Mouse (Mus musculus) gastrocnemius, postnatal 14 days (tissue): ENCODE measurements at regions not wholly inside any gene's neighbourhood (a gene's known extent, or its start where the extent isn't known, plus 50 kb on each side); places are given as distances from the start of the nearest gene placed in this dataset.

Source experiments
- DNase-seq: peaks from one replicate; pipeline ENCODE4 v3.0.0; 2021; ENCODE audit warnings: mixed read lengths
- intact Hi-C: fragments of 180-260 bp; cut with DNase I; formaldehyde crosslinking; loops from one replicate; pipeline ENCODE4 v1.15.1; 2025; ENCODE audit warnings: low total_unique reads

DNA sequence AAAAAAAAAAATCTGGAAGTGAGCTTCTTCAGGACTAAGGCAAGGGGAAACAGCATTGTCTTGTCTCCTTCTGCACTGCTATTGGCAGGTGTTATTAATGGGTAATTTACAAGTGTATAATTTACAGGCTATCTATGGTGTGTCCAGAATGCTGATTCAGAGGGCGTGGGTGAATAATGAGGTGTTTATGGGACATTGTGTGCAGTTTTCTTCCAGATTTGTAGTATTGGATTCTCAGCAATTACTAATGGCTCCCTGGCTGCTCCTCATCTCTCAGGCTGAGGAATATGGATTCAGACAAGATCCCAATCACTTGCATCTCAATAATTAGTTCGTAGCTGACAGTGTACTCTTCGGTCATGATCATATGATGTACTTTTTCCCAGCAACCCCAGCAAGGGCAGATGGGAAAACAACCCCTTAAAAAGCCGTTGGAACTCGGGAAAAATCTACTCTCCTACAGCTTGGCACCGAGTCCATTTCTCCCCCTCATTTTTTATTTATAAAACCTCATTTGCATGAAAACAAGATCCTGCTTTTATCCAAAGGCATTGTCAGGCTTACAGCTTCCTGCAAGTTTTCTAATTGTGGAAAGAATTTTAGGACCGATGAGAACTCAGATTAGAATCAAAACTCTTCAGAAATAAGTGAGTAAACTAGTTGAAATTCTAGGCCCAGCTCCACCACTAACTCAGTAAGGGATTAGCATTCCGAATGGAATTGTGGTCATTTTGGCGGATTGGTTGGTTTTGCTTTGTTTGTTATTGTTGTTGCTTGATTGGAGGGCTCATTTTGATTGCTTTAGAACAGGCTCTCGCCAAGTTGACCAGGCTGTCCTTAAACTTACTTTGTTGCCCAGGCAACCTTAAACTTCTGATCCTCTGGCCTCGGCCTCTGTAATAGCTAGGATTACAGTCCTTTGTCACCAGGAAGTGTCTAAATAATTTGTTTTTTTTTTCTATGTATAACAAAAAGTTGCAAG is 212.5 kb downstream of the Galc start:
- intact Hi-C loops, result no loop called here
- no peak for DNase-seq

DNA sequence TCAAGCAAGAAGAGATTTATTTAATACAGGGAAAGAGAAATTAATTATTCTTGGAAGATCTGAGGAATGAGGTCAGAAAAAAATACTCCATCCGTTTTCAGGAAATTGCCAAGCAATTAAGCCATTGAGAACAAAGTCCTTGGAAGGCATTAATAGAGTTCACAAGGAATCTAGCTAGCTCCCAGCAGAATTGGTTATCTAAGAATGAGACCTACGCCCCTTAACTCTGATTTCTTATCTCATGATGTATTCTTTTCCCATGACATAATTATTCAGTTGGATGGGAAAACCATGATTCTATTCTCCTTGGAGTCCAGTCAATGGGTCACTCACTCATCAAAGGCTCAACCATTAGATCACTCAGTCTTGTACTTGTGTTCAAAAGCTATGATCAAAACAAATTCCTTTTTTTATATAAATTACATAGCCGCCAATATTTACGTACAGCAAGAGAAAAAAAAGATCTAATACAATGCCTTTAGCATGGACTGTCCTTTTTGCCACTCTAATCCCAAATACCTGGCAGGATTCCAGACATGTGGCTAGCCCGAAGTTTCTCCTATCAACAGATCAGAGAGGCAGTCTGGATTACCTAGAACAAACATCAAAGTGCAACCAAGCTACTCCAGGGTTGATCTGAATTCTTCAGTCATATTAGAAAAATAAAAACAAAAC is 213.3 kb downstream of the Galc start:
- intact Hi-C loops, result no loop called here
- DNase-seq, result no peak

DNA sequence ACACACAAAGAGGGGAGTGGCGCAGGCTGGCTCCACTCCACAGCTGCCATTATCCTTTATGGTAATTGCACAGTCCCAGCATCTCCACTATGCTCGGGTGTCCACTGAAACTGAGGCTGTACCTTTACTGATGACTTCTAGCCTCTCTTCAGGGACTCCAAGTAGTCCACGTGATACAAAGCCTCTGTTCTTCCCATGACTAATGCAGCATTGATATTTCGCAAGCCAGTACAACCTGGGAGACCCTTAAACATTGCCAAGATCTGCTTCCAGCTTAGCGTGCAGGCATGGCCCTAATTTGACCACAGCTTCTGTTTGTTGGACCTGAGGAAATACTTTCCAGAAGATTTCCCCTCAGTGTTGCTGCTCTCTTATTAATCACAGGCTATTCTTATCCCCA is 215.8 kb downstream of the Galc start:
- DNase-seq, result no peak
- intact Hi-C loops, result no loop called here

DNA sequence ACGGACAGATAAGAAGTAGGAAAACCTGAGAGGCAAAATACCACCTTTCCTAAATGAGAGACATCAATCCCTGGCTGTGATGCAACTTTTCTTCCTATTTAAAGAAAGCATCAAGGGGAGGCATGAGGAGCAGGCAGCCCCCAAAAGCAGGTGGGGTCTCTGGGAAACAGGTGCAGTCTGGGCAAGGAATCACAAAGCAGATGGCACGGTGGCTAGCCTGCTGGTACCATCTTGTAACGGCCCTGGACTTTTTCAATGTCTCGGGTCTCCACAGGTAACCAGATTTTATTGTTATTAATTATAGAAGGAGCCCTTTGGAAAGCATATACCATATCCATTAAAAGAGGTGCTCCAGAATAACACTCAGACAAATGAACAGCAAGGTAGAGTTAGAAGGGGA is 219.6 kb downstream of the Galc start:
- intact Hi-C loops, result no loop called here
- DNase-seq, result no peak

DNA sequence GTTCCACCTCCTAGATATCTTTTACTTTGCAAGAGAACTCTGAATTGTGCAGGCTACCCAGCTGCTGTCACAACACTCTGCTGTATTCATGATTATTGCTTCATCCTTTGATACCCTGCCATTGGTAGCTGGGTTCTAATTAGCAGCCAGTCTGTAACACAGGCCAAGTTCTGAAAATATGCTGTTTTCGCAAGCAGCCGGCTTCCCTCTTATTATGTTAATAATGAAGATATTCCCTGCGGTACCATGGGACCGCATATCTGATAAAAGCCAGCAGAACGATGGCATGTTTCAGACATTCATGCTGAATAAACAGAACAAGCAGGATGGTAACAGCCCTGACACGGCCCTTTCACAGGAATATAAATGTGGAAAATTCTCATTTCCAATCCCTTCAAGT is 235.6 kb downstream of the Galc start:
- DNase-seq, result no peak
- intact Hi-C loops, result no loop called here

DNA sequence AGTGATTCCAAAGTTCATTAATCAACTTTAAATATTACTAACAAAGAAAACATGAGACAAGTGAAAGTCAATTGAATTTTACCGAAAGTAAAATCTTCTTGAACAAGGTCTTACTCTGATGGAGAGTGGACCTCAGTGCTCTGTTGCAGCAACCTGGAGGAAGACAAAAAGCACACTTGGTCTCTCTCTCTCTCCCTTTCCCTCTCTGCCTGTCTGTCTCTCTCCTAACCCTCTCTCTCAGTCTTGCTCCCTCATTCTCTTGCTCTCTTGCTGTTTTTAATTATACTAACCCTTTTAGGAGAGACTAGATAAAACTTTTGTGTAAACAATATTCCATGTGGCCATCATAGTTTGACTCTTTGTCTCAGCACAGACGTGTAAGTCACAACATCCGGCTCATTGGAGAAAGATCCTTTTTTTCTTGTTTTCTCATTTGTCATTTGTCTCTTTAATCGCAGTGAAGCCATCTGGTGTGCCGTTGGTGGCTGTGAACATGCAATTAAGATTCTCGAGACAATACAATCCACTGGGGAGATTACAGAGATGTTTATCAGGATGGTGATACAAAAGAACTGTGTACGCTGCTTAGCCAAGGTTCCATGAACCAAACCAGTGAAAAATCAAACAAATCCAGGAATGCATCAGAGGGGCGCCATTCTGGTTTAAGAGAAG is 244.5 kb downstream of the Galc start:
- no peak for DNase-seq
- intact Hi-C loops, result no loop called here

DNA sequence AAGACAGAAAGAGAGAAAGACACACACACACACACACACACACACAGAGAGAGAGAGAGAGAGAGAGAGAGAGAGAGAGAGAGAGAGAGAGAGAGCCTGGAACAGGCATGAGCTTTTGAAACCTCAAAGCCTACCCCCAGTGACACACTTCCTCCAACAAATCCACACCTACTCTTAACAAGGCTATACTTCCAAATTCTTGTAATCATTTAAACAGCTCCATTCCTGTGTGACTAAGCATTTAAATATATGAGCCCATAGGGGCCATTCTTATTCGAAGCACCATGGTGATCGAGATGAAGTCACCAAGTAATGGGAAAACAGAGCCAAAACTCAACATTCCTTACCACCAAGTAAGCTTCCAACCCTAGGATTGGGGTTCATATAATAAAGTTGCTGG is 250.1 kb downstream of the Galc start:
- DNase-seq, result no peak
- intact Hi-C loops, result no loop called here

DNA sequence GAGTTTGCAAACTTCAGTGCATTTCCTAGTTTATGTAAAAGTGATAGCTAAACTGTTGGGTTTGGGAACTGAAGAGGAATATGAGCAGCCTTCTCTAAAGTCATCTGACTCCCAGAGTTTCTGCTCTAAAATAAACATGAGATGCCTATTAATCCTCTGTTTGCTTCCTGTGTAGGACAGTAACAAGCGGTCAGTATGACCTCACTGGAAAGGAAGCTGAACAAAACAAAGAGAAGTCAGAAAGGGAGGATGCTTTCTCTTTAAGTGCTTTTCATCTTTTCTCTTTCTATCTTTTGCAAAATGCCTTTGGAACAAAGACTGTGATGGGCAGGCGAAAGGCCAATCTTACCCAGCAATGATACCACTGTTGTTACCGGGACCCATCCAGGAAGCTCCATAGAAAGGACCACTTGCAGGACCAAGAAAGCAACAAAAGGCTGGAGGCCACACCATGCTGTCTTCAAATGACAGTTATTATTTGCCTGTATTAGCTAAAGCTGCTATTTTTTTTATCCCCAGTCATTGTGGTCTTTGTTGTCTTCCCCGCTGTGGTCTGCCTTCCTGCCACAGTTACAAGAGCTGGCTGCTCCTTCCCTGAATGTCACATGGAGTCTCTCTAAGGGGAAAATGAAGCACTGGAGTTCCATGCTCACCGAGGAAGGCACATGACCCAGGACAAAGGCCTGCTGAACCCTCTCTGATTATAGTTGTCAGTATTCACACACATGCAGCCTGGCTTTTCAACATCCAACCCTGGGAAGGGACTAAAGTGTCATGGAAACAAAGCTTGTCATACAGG is 253.4 kb downstream of the Galc start:
- DNase-seq, result no peak
- intact Hi-C loops, result no loop called here

DNA sequence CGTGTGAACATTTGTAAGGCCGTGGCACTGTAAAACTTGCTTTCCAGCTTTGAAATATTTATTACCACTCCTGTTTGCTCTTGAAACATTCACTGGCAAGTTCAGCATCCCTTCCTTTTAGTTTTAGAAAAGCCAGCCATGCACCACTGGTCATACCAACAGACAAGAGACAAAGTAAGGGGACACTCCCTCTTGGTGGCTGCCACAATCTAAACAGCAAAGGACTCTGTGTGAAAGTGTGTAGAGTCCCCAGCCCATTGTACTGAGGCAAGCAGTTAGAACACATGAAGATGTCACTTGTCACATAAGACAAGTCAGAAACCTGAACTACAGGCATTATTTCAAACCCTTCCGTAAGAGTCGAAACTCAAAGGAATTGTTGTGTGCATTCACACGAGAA is 257.0 kb downstream of the Galc start:
- intact Hi-C loops, result no loop called here
- no peak for DNase-seq

DNA sequence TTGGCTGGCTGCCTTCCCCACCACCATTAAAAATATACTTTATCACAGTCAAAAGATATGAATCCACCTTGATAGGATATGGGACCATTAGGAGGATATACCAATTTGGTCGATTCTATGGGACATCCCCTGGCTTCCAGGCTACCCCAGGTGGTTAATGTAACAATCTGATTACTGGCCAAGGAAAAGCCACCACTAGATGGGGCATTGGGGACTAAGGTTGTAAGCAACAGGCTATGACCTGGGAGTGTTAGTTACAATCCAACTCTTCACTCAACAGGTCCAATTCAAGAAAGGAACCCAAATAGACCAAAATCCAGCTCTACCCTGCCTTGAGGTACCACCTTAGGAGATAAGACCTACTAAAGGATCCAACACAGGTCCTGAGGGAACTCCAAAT is 264.4 kb downstream of the Galc start:
- DNase-seq, result no peak
- intact Hi-C loops, result no loop called here

DNA sequence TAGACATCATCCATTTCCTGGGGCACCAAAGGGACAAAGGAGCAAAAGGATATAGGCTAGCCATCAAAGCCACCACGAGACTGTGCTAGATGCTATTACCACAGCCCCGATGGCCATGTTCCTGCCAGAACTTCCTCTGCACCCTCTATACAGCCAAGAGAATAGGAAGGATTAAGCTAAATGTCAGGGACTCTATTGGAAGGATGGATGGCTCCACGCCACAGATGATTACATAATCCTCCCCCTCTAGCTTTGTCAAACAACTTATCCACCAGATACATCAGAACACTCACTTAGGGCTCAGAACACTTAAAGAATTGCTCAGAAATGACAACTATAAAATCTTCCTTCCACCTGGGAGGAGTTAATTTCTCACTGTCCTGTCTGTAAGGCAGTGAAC is 265.3 kb downstream of the Galc start:
- intact Hi-C loops, result no loop called here
- DNase-seq, result no peak

DNA sequence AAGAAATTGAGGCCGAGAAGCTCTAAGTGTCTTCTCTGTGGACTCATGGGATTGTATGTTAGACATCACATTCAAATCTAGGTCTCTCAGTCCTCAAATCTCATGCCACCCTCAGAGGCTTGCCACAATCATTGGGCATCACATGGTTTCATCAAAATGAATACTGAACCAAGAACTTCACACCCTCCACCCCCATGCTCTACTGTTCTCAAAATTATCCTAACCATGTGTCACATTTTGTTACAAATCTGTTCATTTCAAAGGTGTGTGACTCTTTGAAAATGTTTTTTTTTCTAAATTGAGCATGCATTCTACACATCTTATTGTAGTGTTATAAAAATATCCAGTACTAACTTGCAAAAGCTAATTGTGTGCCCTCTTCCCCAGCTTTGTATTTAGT is 275.9 kb downstream of the Galc start:
- DNase-seq, result no peak
- intact Hi-C loops, result no loop called here

DNA sequence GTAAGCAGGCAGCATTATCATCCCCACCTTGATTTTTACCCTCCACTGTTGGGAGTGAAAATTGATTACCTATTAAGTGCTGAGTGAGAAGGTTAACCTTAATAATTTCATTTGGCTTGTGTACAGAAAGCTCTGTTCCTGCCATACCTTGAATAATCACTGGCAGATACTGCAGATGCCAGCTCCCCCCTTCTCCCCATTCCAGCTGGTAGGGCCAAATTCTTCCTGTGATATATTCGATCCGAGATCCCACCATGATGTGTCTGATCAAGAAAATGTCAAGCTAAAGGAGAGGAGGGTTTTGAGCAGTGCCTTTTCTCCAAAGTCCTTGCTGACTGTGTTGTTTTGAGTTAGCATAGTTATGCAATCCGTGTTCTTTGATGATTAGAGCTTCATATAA is 280.6 kb downstream of the Galc start:
- no peak for DNase-seq
- intact Hi-C loops, result no loop called here

DNA sequence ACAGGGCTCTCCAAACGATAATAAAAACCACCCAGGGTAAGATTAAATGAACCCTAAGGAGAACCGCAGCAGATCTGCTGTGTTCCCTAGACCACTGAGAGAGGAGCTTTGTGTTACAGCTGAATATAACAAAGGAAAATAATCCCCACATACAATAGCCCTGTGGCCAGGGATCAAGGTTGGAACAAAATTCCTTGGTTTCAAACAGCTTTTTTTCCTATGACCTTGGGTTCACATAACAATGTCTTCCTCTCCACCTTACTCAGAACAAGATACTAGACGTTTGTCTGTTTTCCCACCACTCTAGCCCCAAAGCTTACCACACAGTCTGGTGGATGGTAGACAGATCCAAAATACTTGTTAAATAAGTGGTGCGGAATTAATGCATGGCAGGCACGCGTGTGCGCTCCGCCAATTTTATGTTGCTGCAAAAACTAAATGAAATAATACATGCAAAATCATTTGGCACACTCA is 281.0 kb downstream of the Galc start:
- no peak for DNase-seq
- intact Hi-C loops, result no loop called here

DNA sequence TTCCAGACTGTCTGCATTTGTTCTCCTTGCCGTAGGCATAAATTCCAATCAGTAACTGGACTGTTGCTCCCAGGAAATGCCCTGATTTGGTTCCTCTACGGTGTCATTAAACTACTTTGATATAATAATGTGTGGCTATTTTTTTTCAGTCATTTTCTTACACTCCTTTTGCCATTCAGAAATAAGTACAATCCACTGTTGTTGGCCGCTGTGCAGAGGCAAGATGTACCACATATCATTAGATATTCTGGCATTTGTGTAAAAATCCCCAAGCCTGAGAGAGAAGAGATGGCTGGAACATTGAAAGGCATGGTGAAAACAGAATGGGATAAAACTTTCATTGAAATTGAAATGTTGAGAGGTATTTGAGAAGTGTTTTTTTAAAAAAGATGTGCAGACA is 281.6 kb downstream of the Galc start:
- intact Hi-C loops, result no loop called here
- no peak for DNase-seq

DNA sequence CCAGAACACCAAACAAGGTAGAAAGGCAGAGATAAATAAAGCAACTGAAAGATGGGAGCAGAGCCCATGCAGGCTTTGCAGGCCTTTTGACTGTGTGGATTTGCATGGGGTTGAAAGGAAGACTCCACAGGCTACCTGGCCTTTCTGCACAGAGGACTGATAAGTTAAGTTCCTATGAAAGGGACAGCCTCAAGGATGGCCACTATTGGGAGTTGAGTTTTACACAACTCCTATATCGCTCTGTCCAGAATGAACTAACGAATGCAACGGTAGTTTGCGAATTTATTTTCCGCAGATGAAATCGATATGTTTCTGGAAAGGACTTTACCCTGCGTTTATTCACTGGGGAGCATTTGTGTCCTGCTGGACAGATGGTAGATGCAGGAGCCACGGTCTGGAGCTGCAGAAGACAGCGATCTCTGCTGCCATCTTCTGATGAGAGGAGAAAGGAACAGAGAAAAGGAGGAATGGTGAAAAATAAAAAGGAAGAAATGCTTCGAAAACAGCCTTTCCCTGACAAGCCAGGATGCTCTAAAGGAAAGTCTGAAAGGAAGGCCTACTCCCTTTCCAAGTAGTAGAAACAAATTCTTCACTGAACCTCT is 285.2 kb downstream of the Galc start:
- intact Hi-C loops, result no loop called here
- DNase-seq, result no peak

DNA sequence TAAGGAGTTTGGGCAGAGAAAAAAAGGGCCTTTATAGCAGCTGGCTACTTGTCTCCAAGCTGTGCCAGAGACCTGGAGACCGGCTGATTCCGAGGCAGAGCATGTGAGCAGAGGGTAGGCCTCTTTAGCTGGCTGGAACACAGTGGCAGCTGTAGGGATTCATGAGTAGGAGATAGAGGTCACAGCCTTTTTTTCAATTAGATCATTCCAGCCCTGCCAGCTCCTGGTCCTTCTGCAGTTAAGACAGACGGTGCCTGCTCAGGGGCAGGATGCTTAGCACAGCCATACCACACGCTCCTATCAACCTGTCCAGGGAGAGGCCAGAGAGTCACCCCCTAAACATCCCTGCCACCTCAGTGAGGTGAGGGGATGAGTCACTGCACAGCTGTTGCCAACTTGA is 302.1 kb downstream of the Galc start:
- intact Hi-C loops, result no loop called here

DNA sequence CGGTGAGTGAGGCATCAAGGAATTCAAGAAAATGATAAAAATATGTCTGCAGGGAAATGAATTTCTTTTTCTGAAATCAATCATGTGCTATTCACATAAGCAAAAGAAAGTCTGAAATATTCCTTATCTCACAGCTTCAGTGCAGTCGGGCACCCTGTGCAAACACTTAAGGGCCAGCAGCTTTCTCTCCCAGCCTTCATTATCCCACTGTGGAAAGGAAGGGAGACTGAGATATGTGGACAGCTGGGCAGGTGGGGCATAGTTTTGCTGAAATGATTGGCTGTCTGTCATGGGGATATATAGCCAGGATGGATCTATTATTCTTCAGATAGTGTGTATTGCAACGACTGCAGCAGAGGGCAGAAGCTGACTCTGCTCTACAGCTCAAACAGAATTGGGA is 305.9 kb downstream of the Galc start:
- DNase-seq, result no peak
- intact Hi-C loops, result no loop called here

More for the DNA sequence above, 302.1 kb downstream of the Galc start:
- no peak for DNase-seq

DNA sequence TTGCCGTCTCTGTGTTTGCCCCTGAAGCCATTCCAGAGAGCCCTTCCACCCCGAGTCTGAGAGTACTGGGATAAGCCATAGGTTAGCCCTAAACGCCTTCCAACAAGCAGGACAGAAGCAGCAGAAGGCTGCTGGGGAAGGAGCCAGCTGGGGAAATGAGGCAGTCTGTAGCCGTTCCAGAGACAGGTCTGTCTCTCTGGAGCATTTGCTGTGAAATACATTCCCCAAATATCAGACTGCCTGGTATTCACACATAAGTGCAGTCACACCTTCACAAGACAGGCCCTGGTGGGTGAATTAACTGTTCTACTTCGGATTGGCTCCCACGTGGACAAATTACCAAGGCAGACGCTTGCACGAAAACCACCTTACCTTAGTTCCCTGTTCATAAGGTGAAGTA is 307.1 kb downstream of the Galc start:
- DNase-seq, result no peak
- intact Hi-C loops, result no loop called here
